In genomic region chr16:95699721-95700120, GRCm38 (mm10) we compare ENCODE assay signal across 19 mouse cellular contexts. TPM values are rescaled to one million over a fixed set of nuclear protein-coding genes. Genes with fewer than 3 reads are reported as not detected.
A peak's percentile ranks its signal among the peaks of the same experiment; 100 is the strongest.
DNase-seq lines count a peak whose midpoint lies in the region; ATAC-seq and TF ChIP-seq lines count a peak whose summit lies in the region.
"Had no signal": no experiment of that assay in that cellular context is flagged by ENCODE, and none has a peak within 500 bp of the region (broad histone marks: within the 10 kb centered on the region; RNA-seq: fewer than 3 reads in every experiment).

No protein-coding gene starts in this region.

- H3K4me1 ChIP-seq in lung, embryonic 14.5 days (ENCODE audit: insufficient read depth): peaks cover 15% of the 10 kb centered on the region
- H3K4me1 ChIP-seq in kidney, postnatal 0 days (replicated peaks; ENCODE audit: insufficient read depth, low read length): peaks cover 18% of the 10 kb centered on the region
- peaks cover 25% of the 10 kb centered on the region for H3K4me1 ChIP-seq in stomach, embryonic 15.5 days
- H3K4me1 ChIP-seq in forebrain, embryonic 15.5 days: peaks cover 15% of the 10 kb centered on the region

- H3K9ac ChIP-seq in lung, embryonic 14.5 days: no peak overlapping the region
- H3K9ac ChIP-seq in kidney, postnatal 0 days (ENCODE audit: low read depth, low read length): no peak overlapping the region
- H3K9ac ChIP-seq in stomach, embryonic 15.5 days: no peak overlapping the region
- no peak overlapping the region for H3K9ac ChIP-seq in forebrain, embryonic 15.5 days (replicated peaks)
- H3K9ac ChIP-seq: embryonic facial prominence, embryonic 13.5 days; heart, embryonic 15.5 days had no signal

- no peak overlapping the region for H3K4me3 ChIP-seq in lung, embryonic 14.5 days (ENCODE audit: low read depth, low read length)
- no peak overlapping the region for H3K4me3 ChIP-seq in kidney, postnatal 0 days (replicated peaks; ENCODE audit: low read depth, low read length)
- H3K4me3 ChIP-seq in stomach, embryonic 15.5 days (replicated peaks): no peak overlapping the region
- no peak overlapping the region for H3K4me3 ChIP-seq in left cerebral cortex, adult 2 months
- H3K4me3 ChIP-seq in forebrain, embryonic 15.5 days: no peak overlapping the region
- H3K4me3 ChIP-seq: embryonic facial prominence, embryonic 13.5 days; gastrocnemius, adult 2 months; heart, embryonic 15.5 days; hindbrain, embryonic 10.5 days had no signal

- 29% methylated on average over 3 of the region's 3 CpGs for WGBS in lung, embryonic 14.5 days
- 33% methylated on average over 3 of the region's 3 CpGs for WGBS in kidney, postnatal 0 days
- WGBS in stomach, embryonic 15.5 days: 49% methylated on average over 3 of the region's 3 CpGs
- 65% methylated on average over 3 of the region's 3 CpGs for WGBS in forebrain, embryonic 15.5 days

- no peak overlapping the region for H3K4me2 ChIP-seq in lung, embryonic 14.5 days
- H3K4me2 ChIP-seq in kidney, postnatal 0 days (ENCODE audit: low read length): no peak overlapping the region
- H3K4me2 ChIP-seq in stomach, embryonic 15.5 days: no peak overlapping the region
- H3K4me2 ChIP-seq in forebrain, embryonic 15.5 days (replicated peaks): no peak overlapping the region
- H3K4me2 ChIP-seq: embryonic facial prominence, embryonic 13.5 days; heart, embryonic 15.5 days had no signal

- TF ChIP-seq CTCF in lung, embryonic 14.5 days (IDR thresholded peaks at IDR 0.05; ENCODE audit: low read depth): no peak
- no peak for TF ChIP-seq CTCF in kidney, postnatal 0 days (IDR thresholded peaks at IDR 0.05; ENCODE audit: low read depth)
- no peak for TF ChIP-seq CTCF in left cerebral cortex, adult 2 months (IDR thresholded peaks at IDR 0.05)

- intact Hi-C loops in left cerebral cortex, adult 2 months (cut with DNase I): loop anchor here (5.0 kb wide), 2 partner anchors 52 to 123 kb away; no protein-coding TSS in a partner anchor

- no peaks in the 10 kb centered on the region for H3K27me3 ChIP-seq in lung, embryonic 14.5 days (ENCODE audit: insufficient read depth, low read length)
- H3K27me3 ChIP-seq in kidney, postnatal 0 days (ENCODE audit: insufficient read depth, low read length): no peaks in the 10 kb centered on the region
- H3K27me3 ChIP-seq in stomach, embryonic 15.5 days (replicated peaks): no peaks in the 10 kb centered on the region
- H3K27me3 ChIP-seq in forebrain, embryonic 15.5 days: no peaks in the 10 kb centered on the region
- H3K27me3 ChIP-seq: embryonic facial prominence, embryonic 13.5 days; heart, embryonic 15.5 days had no signal

- peak overlapping the region; percentile 61 for H3K27ac ChIP-seq in lung, embryonic 14.5 days (ENCODE audit: low read depth)
- H3K27ac ChIP-seq in kidney, postnatal 0 days: peak overlapping the region; percentile 75
- H3K27ac ChIP-seq in stomach, embryonic 15.5 days: peak overlapping the region; percentile 80
- H3K27ac ChIP-seq in left cerebral cortex, adult 2 months: no peak overlapping the region
- H3K27ac ChIP-seq in forebrain, embryonic 15.5 days (replicated peaks): no peak overlapping the region
- H3K27ac ChIP-seq: embryonic facial prominence, embryonic 13.5 days; gastrocnemius, adult 2 months; heart, embryonic 15.5 days; hindbrain, embryonic 10.5 days had no signal

- DNase-seq in lung, embryonic 14.5 days: peak; percentile 46
- no peak for DNase-seq in lung, postnatal 10 days
- peak; percentile 45 to 59 for DNase-seq in kidney, adult 8-10 months
- DNase-seq in kidney, postnatal 0 days (ENCODE audit: low spot score): peak; percentile 35
- no peak for DNase-seq in left cerebral cortex, adult 2 months (ENCODE audit: extremely low spot score in 1 of 2, low spot score in 2 of 2)
- no peak for DNase-seq in cerebellum, adult 9-11 months
- DNase-seq: adrenal gland, postnatal 36 days; cerebellum, adult 2 months; gastrocnemius, adult 2 months; heart, adult 11 months; thymus, postnatal 4 days had no signal

- no peaks in the 10 kb centered on the region for H3K9me3 ChIP-seq in lung, embryonic 14.5 days (ENCODE audit: low read depth, low read length)
- no peaks in the 10 kb centered on the region for H3K9me3 ChIP-seq in kidney, postnatal 0 days (replicated peaks; ENCODE audit: low read length)
- no peaks in the 10 kb centered on the region for H3K9me3 ChIP-seq in stomach, embryonic 15.5 days
- no peaks in the 10 kb centered on the region for H3K9me3 ChIP-seq in forebrain, embryonic 15.5 days
- H3K9me3 ChIP-seq: embryonic facial prominence, embryonic 13.5 days; heart, embryonic 15.5 days; hindbrain, embryonic 10.5 days had no signal

- peaks cover 6% of the 10 kb centered on the region for H3K36me3 ChIP-seq in lung, embryonic 14.5 days (ENCODE audit: insufficient read depth)
- H3K36me3 ChIP-seq in kidney, postnatal 0 days (ENCODE audit: insufficient read depth, low read length): no peaks in the 10 kb centered on the region
- no peaks in the 10 kb centered on the region for H3K36me3 ChIP-seq in stomach, embryonic 15.5 days
- H3K36me3 ChIP-seq in forebrain, embryonic 15.5 days: no peaks in the 10 kb centered on the region
- H3K36me3 ChIP-seq: heart, embryonic 15.5 days; hindbrain, embryonic 10.5 days had no signal

- ATAC-seq in lung, embryonic 14.5 days (ENCODE audit: insufficient read depth): peak; percentile 22; the same call in 1 of the 2 replicates
- peak; percentile 40 for ATAC-seq in kidney, postnatal 0 days (replicated peaks; ENCODE audit: low FRiP score, low read depth)
- no peak for ATAC-seq in stomach, embryonic 15.5 days (ENCODE audit: insufficient read depth, low FRiP score, low read depth)
- ATAC-seq in forebrain, embryonic 15.5 days (replicated peaks): no peak
- ATAC-seq: inflammation-experienced regulatory T-cells, adult 6 months; lung, postnatal 0 days; midbrain, embryonic 16.5 days had no signal

RNA-seq across cellular contexts. Expression of gene Ets2, which starts 2.2 kb away (rescaled TPM):
- 72.6 and 74.7 TPM in 2 replicates for polyA plus RNA-seq in lung, embryonic 14.5 days (2014; fragmentation: Nextera tagmentation; extraction: Ambion mirVana)
- polyA plus RNA-seq in kidney, postnatal 0 days (2015; fragmentation: Nextera tagmentation; extraction: Ambion mirVana): 50.8 and 51.7 TPM in 2 replicates
- polyA plus RNA-seq in stomach, embryonic 15.5 days (2015; fragmentation: Nextera tagmentation; extraction: Ambion mirVana): 59.2 and 60.1 TPM in 2 replicates
- total RNA-seq in left cerebral cortex, adult 2 months (2021): 10 to 100 TPM; 83.2 to 85.1 TPM
- 14.4 and 16.9 TPM in 2 replicates for polyA plus RNA-seq in forebrain, embryonic 15.5 days (2015; fragmentation: Nextera tagmentation; extraction: Ambion mirVana)

Comparison
In these comparisons a context has a peak if more than half of its experiments do, and no peak if none do; other contexts are left out.
1. DNase-seq: peak in lung, embryonic 14.5 days (single experiment), kidney, adult 8-10 months (2 of 2) and kidney, postnatal 0 days (single experiment); none in lung, postnatal 10 days (single experiment), left cerebral cortex, adult 2 months (0 of 2) and cerebellum, adult 9-11 months (single experiment).
2. ATAC-seq: peak in lung, embryonic 14.5 days (single experiment) and kidney, postnatal 0 days (single experiment); none in stomach, embryonic 15.5 days (single experiment) and forebrain, embryonic 15.5 days (single experiment).
3. H3K27ac ChIP-seq: peak in lung, embryonic 14.5 days (single experiment), kidney, postnatal 0 days (single experiment) and stomach, embryonic 15.5 days (single experiment); none in left cerebral cortex, adult 2 months (single experiment) and forebrain, embryonic 15.5 days (single experiment).